Mouse (Mus musculus): ENCODE results near the gene Mmd.

Gene Mmd

GRCm38 (mm10) chr11:90284623-90285022 is 35.4 kb downstream of the Mmd start:
- DNase-seq: no peak

- DNase-seq: no peak
These were observed 37.4 kb downstream of the Mmd start for GRCm38 (mm10) chr11:90286550-90287154.

GRCm38 (mm10) chr11:90291156-90291555 is 41.9 kb downstream of the Mmd start:
- no peak for DNase-seq

GRCm38 (mm10) chr11:90292766-90293165 is 43.5 kb downstream of the Mmd start:
- DNase-seq: no peak

- no peak for DNase-seq
These were observed 45.4 kb downstream of the Mmd start for GRCm38 (mm10) chr11:90294622-90295021.

GRCm38 (mm10) chr11:90306067-90306466 is 56.8 kb downstream of the Mmd start:
- DNase-seq: no peak

GRCm38 (mm10) chr11:90306993-90307392 is 57.7 kb downstream of the Mmd start:
- peak; percentile 27 for DNase-seq

GRCm38 (mm10) chr11:90314606-90315005 is 65.3 kb downstream of the Mmd start:
- no peak for DNase-seq

- DNase-seq: peak; percentile 58
These were observed 68.2 kb downstream of the Mmd start for GRCm38 (mm10) chr11:90317482-90317881.

GRCm38 (mm10) chr11:90320922-90321321 is 71.7 kb downstream of the Mmd start:
- no peak for DNase-seq

GRCm38 (mm10) chr11:90324597-90324996 is 75.3 kb downstream of the Mmd start:
- DNase-seq: no peak

GRCm38 (mm10) chr11:90326146-90326545 is 76.9 kb downstream of the Mmd start:
- DNase-seq: no peak

GRCm38 (mm10) chr11:90326836-90327235 is 77.6 kb downstream of the Mmd start:
- DNase-seq: no peak
